Mouse (Mus musculus): ENCODE measurements around the gene Ankrd13a. TPM values are rescaled to one million over a fixed set of nuclear protein-coding genes. Genes with fewer than 3 reads are reported as not detected.
"Not testable (repeated sequence)": the region's sequence is repeated elsewhere in the genome, so short reads cannot be mapped to it uniquely, and the experiment has no call there.

Gene Ankrd13a
- polyA plus RNA-seq, 1 experiment from 2014 or later = 52.9 TPM

GRCm38 (mm10) chr5:114836886-114837285, 62.4 kb downstream of the Ankrd13a start:
- H3K4me3 ChIP-seq (replicated peaks) = no peak overlapping the region

DNA sequence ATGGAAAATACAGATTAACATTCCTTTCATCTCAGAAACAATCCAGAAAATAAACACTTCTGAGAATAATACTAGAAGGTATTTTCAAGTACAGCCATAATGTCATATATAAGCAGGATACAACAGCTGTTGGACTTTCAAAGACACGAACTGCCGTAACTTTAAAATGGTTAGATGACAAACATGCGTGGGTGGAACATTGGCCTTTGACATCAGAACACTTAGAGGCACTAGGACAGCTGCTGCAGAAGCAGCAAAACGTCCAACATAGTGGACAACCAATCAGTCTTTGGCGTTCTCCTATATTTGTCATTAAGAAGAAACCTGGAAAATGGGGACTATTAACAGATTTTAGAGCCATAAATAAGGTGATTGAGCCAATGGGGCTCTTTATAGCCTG, 66.0 kb downstream of the Ankrd13a start:
- not testable (repeated sequence) for H3K27me3 ChIP-seq; H3K9me3 ChIP-seq; H3K4me3 ChIP-seq (replicated peaks); ATAC-seq (ENCODE audit: insufficient number of reproducible peaks, insufficient read depth, low FRiP score, low TSS enrichment, low read depth); H3K27ac ChIP-seq; H3K36me3 ChIP-seq; H3K9ac ChIP-seq (replicated peaks); H3K4me2 ChIP-seq
- 46% methylated on average over 5 of the region's 5 CpGs for WGBS
- H3K4me1 ChIP-seq (replicated peaks) = peaks cover 16% of the 10 kb centered on the region

More at GRCm38 (mm10) chr5:114836886-114837285, 62.4 kb downstream of the Ankrd13a start:
- WGBS = 61% methylated on average over 12 of the region's 12 CpGs
- Histone ChIP-seq H3K36me3 (no peaks in the 10 kb centered on the region), H3K9me3 (no peaks in the 10 kb centered on the region), H3K27ac (no peak overlapping the region), H3K27me3 (no peaks in the 10 kb centered on the region), H3K9ac (replicated peaks) (no peak overlapping the region), H3K4me2 (no peak overlapping the region), H3K4me1 (replicated peaks) (0 out of 2 replicates have a peak, but pooled peaks cover 2% of the 10 kb centered on the region)
- no peak for ATAC-seq (ENCODE audit: insufficient number of reproducible peaks, insufficient read depth, low FRiP score, low TSS enrichment, low read depth)

- not testable (repeated sequence) for H3K9ac ChIP-seq (replicated peaks); H3K36me3 ChIP-seq; H3K27ac ChIP-seq; H3K27me3 ChIP-seq; H3K9me3 ChIP-seq; ATAC-seq (ENCODE audit: insufficient number of reproducible peaks, insufficient read depth, low FRiP score, low TSS enrichment, low read depth); H3K4me3 ChIP-seq (replicated peaks); H3K4me2 ChIP-seq
- H3K4me1 ChIP-seq (replicated peaks) = peaks cover 16% of the 10 kb centered on the region
- WGBS = 49% methylated on average over 3 of the region's 3 CpGs
These were observed 67.7 kb downstream of the Ankrd13a start for GRCm38 (mm10) chr5:114842155-114842554.

DNA sequence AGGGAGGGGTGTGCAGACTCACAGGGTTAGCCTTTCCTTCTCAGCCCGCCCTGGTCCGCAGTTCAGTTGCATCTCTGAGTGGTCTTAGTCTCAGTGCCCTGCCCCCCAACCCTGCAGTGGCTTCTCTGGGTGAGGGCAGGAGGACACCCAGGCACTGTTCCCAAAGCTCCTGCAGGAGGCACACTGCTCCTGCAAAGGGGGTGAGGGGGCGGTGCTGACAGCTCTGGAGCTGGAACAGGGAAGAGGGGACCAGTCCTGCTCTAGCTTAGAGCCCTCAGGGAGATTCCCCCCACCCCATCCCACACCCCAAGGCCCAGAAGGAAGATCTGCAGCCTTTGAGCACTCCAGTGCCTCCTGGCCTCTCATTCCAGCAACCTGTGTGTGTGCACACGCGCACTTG, 68.2 kb downstream of the Ankrd13a start:
- no peak overlapping the region for H3K4me3 ChIP-seq (replicated peaks)
- H3K4me1 ChIP-seq (replicated peaks) = peaks cover 16% of the 10 kb centered on the region
- H3K36me3 ChIP-seq = no peaks in the 10 kb centered on the region
- no peak overlapping the region for H3K27ac ChIP-seq
- H3K9me3 ChIP-seq = no peaks in the 10 kb centered on the region
- no peak overlapping the region for H3K9ac ChIP-seq (replicated peaks)
- WGBS = 62% methylated on average over 5 of the region's 5 CpGs
- H3K27me3 ChIP-seq = no peaks in the 10 kb centered on the region; the same call in 1 of the 2 replicates
- ATAC-seq (ENCODE audit: insufficient number of reproducible peaks, insufficient read depth, low FRiP score, low TSS enrichment, low read depth) = peak; percentile 38; the same call in 1 of the 2 replicates
- H3K4me2 ChIP-seq = no peak overlapping the region

- not testable (repeated sequence) for H3K27ac ChIP-seq, H3K36me3 ChIP-seq
- WGBS = 55% methylated on average over 2 of the region's 2 CpGs
These were observed 69.9 kb downstream of the Ankrd13a start for GRCm38 (mm10) chr5:114844371-114844770.

GRCm38 (mm10) chr5:114851565-114852236, 77.2 kb downstream of the Ankrd13a start:
- H3K36me3 ChIP-seq = no peaks in the 10 kb centered on the region
- H3K27me3 ChIP-seq = peaks cover 6% of the 10 kb centered on the region; the same call in 1 of the 2 replicates
- no peaks in the 10 kb centered on the region for H3K9me3 ChIP-seq
- H3K4me2 ChIP-seq = no peak overlapping the region
- no peak overlapping the region for H3K27ac ChIP-seq
- H3K9ac ChIP-seq (replicated peaks) = no peak overlapping the region
- no peak overlapping the region for H3K4me3 ChIP-seq (replicated peaks)
- no peak for ATAC-seq (ENCODE audit: insufficient number of reproducible peaks, insufficient read depth, low FRiP score, low TSS enrichment, low read depth)
- 84% methylated on average over 20 of the region's 20 CpGs for WGBS
- H3K4me1 ChIP-seq (replicated peaks) = 0 out of 2 replicates have a peak, but pooled peaks cover 5% of the 10 kb centered on the region

More at GRCm38 (mm10) chr5:114844371-114844770, 69.9 kb downstream of the Ankrd13a start:
- H3K9me3 ChIP-seq; H3K27me3 ChIP-seq; ATAC-seq (ENCODE audit: insufficient number of reproducible peaks, insufficient read depth, low FRiP score, low TSS enrichment, low read depth); H3K9ac ChIP-seq (replicated peaks); H3K4me2 ChIP-seq; H3K4me3 ChIP-seq (replicated peaks): not testable (repeated sequence)
- H3K4me1 ChIP-seq (replicated peaks) = peaks cover 16% of the 10 kb centered on the region

GRCm38 (mm10) chr5:114853364-114853763, 78.9 kb downstream of the Ankrd13a start, which contains the start of gene 4930519G04Rik:
Gene 4930519G04Rik (plus strand): TSS chr5:114853664.
- not testable (repeated sequence) for H3K27me3 ChIP-seq; H3K4me1 ChIP-seq (replicated peaks); ATAC-seq (ENCODE audit: insufficient number of reproducible peaks, insufficient read depth, low FRiP score, low TSS enrichment, low read depth); H3K27ac ChIP-seq; H3K36me3 ChIP-seq; H3K9ac ChIP-seq (replicated peaks); H3K4me2 ChIP-seq; H3K4me3 ChIP-seq (replicated peaks); H3K9me3 ChIP-seq
- 74% methylated on average over 3 of the region's 5 CpGs for WGBS

Small RNAs within 50 kb of the gene (microRNA-seq; reads per million reads assigned to microRNA genes)
- gene Mir6240 = 32.5 reads per million, percentile 38 among the genes with 10 or more reads in this experiment

Other genes with a start within 250 kb of the Ankrd13a start
- gene Fam222a, start 206.7 kb upstream of the Ankrd13a start, polyA plus RNA-seq (2016; fragmentation: Nextera tagmentation; extraction: Ambion mirVana) = 1.7 and 2.1 TPM in 2 replicates
- 2.5 and 3.4 TPM in 2 replicates for gene Trpv4, start 116.3 kb upstream of the Ankrd13a start, polyA plus RNA-seq (2016; fragmentation: Nextera tagmentation; extraction: Ambion mirVana)
- gene Gltp, start 83.7 kb upstream of the Ankrd13a start, polyA plus RNA-seq (2016; fragmentation: Nextera tagmentation; extraction: Ambion mirVana) = 69.5 and 75.3 TPM in 2 replicates
- 21.0 and 22.1 TPM in 2 replicates for gene Tchp, start 66.9 kb upstream of the Ankrd13a start, polyA plus RNA-seq (2016; fragmentation: Nextera tagmentation; extraction: Ambion mirVana)
- gene Git2, start 840 bp downstream of the Ankrd13a start, polyA plus RNA-seq (2016; fragmentation: Nextera tagmentation; extraction: Ambion mirVana) = 46.8 and 48.8 TPM in 2 replicates
- 95.7 and 99.3 TPM in 2 replicates for gene 1500011B03Rik, start 48.8 kb downstream of the Ankrd13a start, polyA plus RNA-seq (2016; fragmentation: Nextera tagmentation; extraction: Ambion mirVana)
- not detected in 2 replicates for gene 4930519G04Rik, start 79.0 kb downstream of the Ankrd13a start, polyA plus RNA-seq (2016; fragmentation: Nextera tagmentation; extraction: Ambion mirVana)
- 0.23 and 0.31 TPM in 2 replicates for gene Gm9936, start 84.0 kb downstream of the Ankrd13a start, polyA plus RNA-seq (2016; fragmentation: Nextera tagmentation; extraction: Ambion mirVana)
- 0.74 and 1.2 TPM in 2 replicates for gene Oasl2, start 122.3 kb downstream of the Ankrd13a start, polyA plus RNA-seq (2016; fragmentation: Nextera tagmentation; extraction: Ambion mirVana)
- gene Oasl1, start 148.6 kb downstream of the Ankrd13a start, polyA plus RNA-seq (2016; fragmentation: Nextera tagmentation; extraction: Ambion mirVana) = 0.67 and 0.73 TPM in 2 replicates
- 65.0 and 67.4 TPM in 2 replicates for gene 2210016L21Rik, start 167.5 kb downstream of the Ankrd13a start, polyA plus RNA-seq (2016; fragmentation: Nextera tagmentation; extraction: Ambion mirVana)
- not detected in 2 replicates for gene Hnf1a, start 196.4 kb downstream of the Ankrd13a start, polyA plus RNA-seq (2016; fragmentation: Nextera tagmentation; extraction: Ambion mirVana)
- gene Sppl3, start 236.5 kb downstream of the Ankrd13a start, polyA plus RNA-seq (2016; fragmentation: Nextera tagmentation; extraction: Ambion mirVana) = 17.3 and 36.9 TPM in 2 replicates

Measured in limb, embryonic 12.5 days (tissue).